Mouse (Mus musculus) intestine, embryonic 14.5 days (tissue): ENCODE measurements around the gene Olfr963. TPM values are rescaled to one million over a fixed set of nuclear protein-coding genes. Genes with fewer than 3 reads are reported as not detected.
"Not testable (repeated sequence)": the region's sequence is repeated elsewhere in the genome, so short reads cannot be mapped to it uniquely, and the experiment has no call there.

Experiments used
- ATAC-seq: fragments of 200-750 bp; cut with Nextera tagmentation; replicated peaks from 2 replicates; pipeline ENCODE4 v1.8.0; 2017; ENCODE audit warnings: low read depth, moderate number of reproducible peaks, moderate TSS enrichment, moderate library complexity; ENCODE audit not compliant: low FRiP score, low TSS enrichment
- DNase-seq: peaks from one replicate; pipeline ENCODE4 v3.0.0-alpha.2; 2018; ENCODE audit warnings: low spot score
- H3K27ac ChIP-seq: fragments of 300-500 bp; sonication (generic); 2 replicates; pipeline ENCODE4 v1.5.1; 2014; ENCODE audit warnings: low read depth, mild to moderate bottlenecking, control low read depth
- H3K27me3 ChIP-seq: fragments of 300-500 bp; sonication (generic); replicated peaks from 2 replicates; pipeline ENCODE4 v1.6.1; 2014; ENCODE audit warnings: low read length, control low read depth; ENCODE audit not compliant: control insufficient read depth, insufficient read depth
- H3K36me3 ChIP-seq: fragments of 300-500 bp; sonication (generic); 2 replicates; pipeline ENCODE4 v1.6.1; 2014; ENCODE audit warnings: low read length, control low read depth; ENCODE audit not compliant: control insufficient read depth, insufficient read depth
- H3K4me1 ChIP-seq: fragments of 300-500 bp; sonication (generic); replicated peaks from 2 replicates; pipeline ENCODE4 v1.6.1; 2014; ENCODE audit warnings: low read length, control low read depth, mixed read lengths; ENCODE audit not compliant: control insufficient read depth, insufficient read depth
- H3K4me2 ChIP-seq: fragments of 300-500 bp; sonication (generic); 2 replicates; pipeline ENCODE4 v1.6.1; 2014; ENCODE audit warnings: low read length
- H3K4me3 ChIP-seq: fragments of 300-500 bp; sonication (generic); 2 replicates; pipeline ENCODE4 v1.5.1; 2014; ENCODE audit warnings: low read depth, low read length, control low read depth, mixed read lengths
- H3K9ac ChIP-seq: fragments of 300-500 bp; sonication (generic); 2 replicates; pipeline ENCODE4 v1.6.1; 2014; ENCODE audit warnings: mild to moderate bottlenecking, low read length
- H3K9me3 ChIP-seq: fragments of 300-500 bp; sonication (generic); 2 replicates; pipeline ENCODE4 v1.6.1; 2016; ENCODE audit warnings: low read length, control low read depth; ENCODE audit not compliant: control insufficient read depth
- WGBS: fragments of 180-500 bp; shearing (Covaris S2); extraction: QIAGEN DNeasy Blood & Tissue Kit; methylation state at CpG from one replicate; pipeline ENCODE4 v1.1.7; 2014; 5-methylcytosine and 5-hydroxymethylcytosine counted together
- polyA plus RNA-seq: library from polyadenylated mRNA; unstranded; fragments of >200 nt; fragmentation: Nextera tagmentation; extraction: Ambion mirVana; gene quantifications from 2 replicates; pipeline ENCODE4 v1.2.1, GENCODE M21; 2014

The Olfr963 gene
- polyA plus RNA-seq, 1 experiment from 2014 or later = not detected

- 87% methylated on average over 2 of the region's 2 CpGs for WGBS
Observed at GRCm38 (mm10) chr9:39669723-39670122, 2.7 kb downstream of the Olfr963 start.

GRCm38 (mm10) chr9:39674820-39675219, 7.8 kb downstream of the Olfr963 start:
- H3K4me1 ChIP-seq = no peaks in the 10 kb centered on the region
- no peaks in the 10 kb centered on the region for H3K27me3 ChIP-seq
- WGBS = 82% methylated on average over 2 of the region's 2 CpGs
- H3K27ac ChIP-seq = no peak overlapping the region
- DNase-seq (no peak), ATAC-seq (no peak)
- H3K36me3 ChIP-seq = no peaks in the 10 kb centered on the region
- no peak overlapping the region for H3K9ac ChIP-seq
- no peaks in the 10 kb centered on the region for H3K9me3 ChIP-seq
- no peak overlapping the region for H3K4me3 ChIP-seq
- H3K4me2 ChIP-seq = no peak overlapping the region

More at GRCm38 (mm10) chr9:39669723-39670122, 2.7 kb downstream of the Olfr963 start:
- H3K36me3 ChIP-seq = no peaks in the 10 kb centered on the region
- H3K27ac ChIP-seq = no peak overlapping the region
- DNase-seq (no peak), ATAC-seq (no peak)
- H3K4me1 ChIP-seq = no peaks in the 10 kb centered on the region
- no peak overlapping the region for H3K4me3 ChIP-seq
- no peak overlapping the region for H3K9ac ChIP-seq
- no peak overlapping the region for H3K4me2 ChIP-seq
- no peaks in the 10 kb centered on the region for H3K9me3 ChIP-seq
- no peaks in the 10 kb centered on the region for H3K27me3 ChIP-seq

- ATAC-seq (no peak), DNase-seq (no peak)
- Histone ChIP-seq H3K4me3 (no peak overlapping the region), H3K4me2 (no peak overlapping the region), H3K9ac (no peak overlapping the region), H3K27ac (no peak overlapping the region), H3K36me3 (no peaks in the 10 kb centered on the region), H3K27me3 (no peaks in the 10 kb centered on the region), H3K4me1 (no peaks in the 10 kb centered on the region), H3K9me3 (no peaks in the 10 kb centered on the region)
- WGBS = 92% methylated on average over 2 of the region's 2 CpGs
Observed at GRCm38 (mm10) chr9:39678557-39678956, 11.6 kb downstream of the Olfr963 start.

GRCm38 (mm10) chr9:39679280-39679679, 12.3 kb downstream of the Olfr963 start:
- Histone ChIP-seq H3K4me3 (no peak overlapping the region), H3K4me2 (no peak overlapping the region), H3K27me3 (no peaks in the 10 kb centered on the region), H3K27ac (no peak overlapping the region), H3K4me1 (no peaks in the 10 kb centered on the region), H3K9ac (no peak overlapping the region), H3K9me3 (no peaks in the 10 kb centered on the region), H3K36me3 (no peaks in the 10 kb centered on the region)
- no peak for ATAC-seq
- WGBS = 65% methylated on average over 2 of the region's 2 CpGs
- no peak for DNase-seq

- not testable (repeated sequence) for H3K27ac ChIP-seq, H3K4me1 ChIP-seq, H3K9ac ChIP-seq, ATAC-seq, DNase-seq, H3K27me3 ChIP-seq, H3K4me2 ChIP-seq, H3K36me3 ChIP-seq, H3K9me3 ChIP-seq, H3K4me3 ChIP-seq
- 87% methylated on average over 8 of the region's 8 CpGs for WGBS
Observed at GRCm38 (mm10) chr9:39701123-39701522, 34.1 kb downstream of the Olfr963 start.

- H3K9me3 ChIP-seq = no peaks in the 10 kb centered on the region
- DNase-seq (no peak), ATAC-seq (no peak)
Observed at GRCm38 (mm10) chr9:39707017-39707416, 40.0 kb downstream of the Olfr963 start, which contains the start of gene Olfr149. TSS of gene Olfr149 (minus strand) at chr9:39707117.

GRCm38 (mm10) chr9:39708958-39709357, 42.0 kb downstream of the Olfr963 start:
- H3K36me3 ChIP-seq = no peaks in the 10 kb centered on the region
- no peak overlapping the region for H3K27ac ChIP-seq
- no peaks in the 10 kb centered on the region for H3K27me3 ChIP-seq
- WGBS = 39% methylated on average over 3 of the region's 3 CpGs
- no peak for DNase-seq
- no peak overlapping the region for H3K9ac ChIP-seq
- no peak overlapping the region for H3K4me2 ChIP-seq
- no peaks in the 10 kb centered on the region for H3K9me3 ChIP-seq
- H3K4me1 ChIP-seq = no peaks in the 10 kb centered on the region
- no peak overlapping the region for H3K4me3 ChIP-seq
- ATAC-seq = no peak

More at GRCm38 (mm10) chr9:39707017-39707416, 40.0 kb downstream of the Olfr963 start, which contains the start of gene Olfr149:
- Histone ChIP-seq H3K36me3 (no peaks in the 10 kb centered on the region), H3K9ac (no peak within 1 kb of the TSS), H3K4me1 (no peaks in the 10 kb centered on the region), H3K27me3 (no peaks in the 10 kb centered on the region), H3K27ac (no peak within 1 kb of the TSS), H3K4me2 (no peak within 1 kb of the TSS), H3K4me3 (no peak within 1 kb of the TSS)

- Histone ChIP-seq H3K4me3 (no peak within 1 kb of the TSS), H3K4me1 (no peaks in the 10 kb centered on the region), H3K9me3 (no peaks in the 10 kb centered on the region), H3K36me3 (no peaks in the 10 kb centered on the region), H3K27ac (no peak within 1 kb of the TSS), H3K9ac (no peak within 1 kb of the TSS), H3K4me2 (no peak within 1 kb of the TSS), H3K27me3 (no peaks in the 10 kb centered on the region)
- ATAC-seq = no peak
- DNase-seq = no peak
Observed at GRCm38 (mm10) chr9:39711053-39711452, 44.0 kb downstream of the Olfr963 start, which contains the start of gene Olfr965. TSS of gene Olfr965 (plus strand) at chr9:39711353.
